Mouse (Mus musculus) lung, embryonic 14.5 days (tissue): Measurements from ENCODE around the gene Zfand3. TPM values are rescaled to one million over a fixed set of nuclear protein-coding genes. Genes with fewer than 3 reads are reported as not detected.

Experiments used
- ATAC-seq: fragments of 200-750 bp; cut with Nextera tagmentation; 2 replicates; pipeline ENCODE4 v1.8.0; 2017; ENCODE audit warnings: mild to moderate bottlenecking, moderate TSS enrichment, moderate library complexity; ENCODE audit not compliant: insufficient read depth
- DNase-seq: peaks from one replicate; pipeline ENCODE4 v3.0.0-alpha.2; 2015
- H3K27ac ChIP-seq: fragments of 300-500 bp; sonication (generic); 2 replicates; pipeline ENCODE4 v1.5.1; 2014; ENCODE audit warnings: low read depth, mild to moderate bottlenecking, moderate library complexity
- H3K27me3 ChIP-seq: fragments of 300-500 bp; sonication (generic); 2 replicates; pipeline ENCODE4 v1.6.1; 2014; ENCODE audit warnings: low read length, control low read depth; ENCODE audit not compliant: insufficient read depth
- H3K36me3 ChIP-seq: fragments of 300-500 bp; sonication (generic); 2 replicates; pipeline ENCODE4 v1.6.1; 2014; ENCODE audit warnings: control low read depth; ENCODE audit not compliant: insufficient read depth
- H3K4me1 ChIP-seq: fragments of 300-500 bp; sonication (generic); 2 replicates; pipeline ENCODE4 v1.6.1; 2014; ENCODE audit warnings: antibody characterized with exemption, control low read depth; ENCODE audit not compliant: insufficient read depth
- H3K4me2 ChIP-seq: fragments of 300-500 bp; sonication (generic); 2 replicates; pipeline ENCODE4 v1.6.1; 2014; ENCODE audit warnings: mild to moderate bottlenecking
- H3K4me3 ChIP-seq: fragments of 300-500 bp; sonication (generic); 2 replicates; pipeline ENCODE4 v1.5.1; 2014; ENCODE audit warnings: low read depth, low read length
- H3K9ac ChIP-seq: fragments of 300-500 bp; sonication (generic); 2 replicates; pipeline ENCODE4 v1.6.1; 2014
- H3K9me3 ChIP-seq: fragments of 300-500 bp; sonication (generic); 2 replicates; pipeline ENCODE4 v1.6.1; 2016; ENCODE audit warnings: low read depth, low read length, control low read depth
- CTCF ChIP-seq: IDR thresholded peaks from 2 replicates; pipeline ENCODE4 v1.5.1; 2016; ENCODE audit warnings: antibody characterized with exemption, low read depth
- WGBS: fragments of 180-500 bp; shearing (Covaris S2); extraction: QIAGEN DNeasy Blood & Tissue Kit; methylation state at CpG from one replicate; pipeline ENCODE4 v1.1.7; 2014; 5-methylcytosine and 5-hydroxymethylcytosine counted together
- polyA plus RNA-seq: library from polyadenylated mRNA; unstranded; fragments of >200 nt; fragmentation: Nextera tagmentation; extraction: Ambion mirVana; gene quantifications from 2 replicates; pipeline ENCODE4 v1.2.1, GENCODE M21; 2014

Gene Zfand3
- polyA plus RNA-seq, 1 experiment from 2014 or later = 47.5 TPM

GRCm38 (mm10) chr17:30130326-30130725 lies 125.8 kb downstream of the Zfand3 start:
- WGBS = 80% methylated on average over 4 of the region's 4 CpGs
- Histone ChIP-seq H3K4me1 (peaks cover 4% of the 10 kb centered on the region; the same call in 1 of the 2 replicates), H3K9me3 (no peaks in the 10 kb centered on the region), H3K4me3 (no peak overlapping the region), H3K9ac (no peak overlapping the region), H3K27me3 (no peaks in the 10 kb centered on the region), H3K27ac (no peak overlapping the region), H3K36me3 (peaks cover under 1% of the 10 kb centered on the region; the same call in 1 of the 2 replicates), H3K4me2 (no peak overlapping the region)
- ATAC-seq (no peak), DNase-seq (no peak)
- TF ChIP-seq CTCF = no peak

GRCm38 (mm10) chr17:30133641-30134040 lies 129.1 kb downstream of the Zfand3 start:
- Histone ChIP-seq H3K4me1 (peaks cover 7% of the 10 kb centered on the region; the same call in 1 of the 2 replicates), H3K27ac (no peak overlapping the region), H3K9ac (no peak overlapping the region), H3K36me3 (peaks cover 10% of the 10 kb centered on the region), H3K27me3 (no peaks in the 10 kb centered on the region), H3K9me3 (no peaks in the 10 kb centered on the region), H3K4me2 (no peak overlapping the region), H3K4me3 (no peak overlapping the region)
- DNase-seq (no peak), ATAC-seq (no peak)
- no peak for TF ChIP-seq CTCF
- 67% methylated on average over 12 of the region's 12 CpGs for WGBS

GRCm38 (mm10) chr17:30134955-30135735 lies 130.6 kb downstream of the Zfand3 start:
- Histone ChIP-seq H3K4me2 (no peak overlapping the region), H3K9me3 (no peaks in the 10 kb centered on the region), H3K4me1 (peaks cover 7% of the 10 kb centered on the region; the same call in 1 of the 2 replicates), H3K4me3 (no peak overlapping the region), H3K36me3 (peaks cover 10% of the 10 kb centered on the region), H3K9ac (no peak overlapping the region), H3K27ac (no peak overlapping the region), H3K27me3 (no peaks in the 10 kb centered on the region)
- no peak for ATAC-seq
- TF ChIP-seq CTCF = no peak
- no peak for DNase-seq
- 66% methylated on average over 10 of the region's 10 CpGs for WGBS

- WGBS = 83% methylated on average over 6 of the region's 6 CpGs
- H3K27ac ChIP-seq = no peak overlapping the region
- peaks cover 10% of the 10 kb centered on the region for H3K36me3 ChIP-seq
- ATAC-seq (no peak), DNase-seq (no peak)
- H3K9me3 ChIP-seq = no peaks in the 10 kb centered on the region
- 0 out of 2 replicates have a peak, but pooled peaks cover 7% of the 10 kb centered on the region for H3K4me1 ChIP-seq
- no peak overlapping the region for H3K4me2 ChIP-seq
- TF ChIP-seq CTCF = no peak
- H3K27me3 ChIP-seq = no peaks in the 10 kb centered on the region
- H3K9ac ChIP-seq = no peak overlapping the region
- H3K4me3 ChIP-seq = no peak overlapping the region
Measured at GRCm38 (mm10) chr17:30135890-30136289, 131.4 kb downstream of the Zfand3 start.

- DNase-seq (peak; percentile 47), ATAC-seq (no peak)
- Histone ChIP-seq H3K4me2 (no peak overlapping the region), H3K9me3 (no peaks in the 10 kb centered on the region), H3K9ac (no peak overlapping the region), H3K27ac (0 out of 2 replicates have a peak overlapping the region, but pooled peaks have one; percentile 54), H3K4me1 (0 out of 2 replicates have a peak, but pooled peaks cover 7% of the 10 kb centered on the region), H3K36me3 (peaks cover 10% of the 10 kb centered on the region), H3K4me3 (no peak overlapping the region), H3K27me3 (no peaks in the 10 kb centered on the region)
- WGBS = 46% methylated on average over 5 of the region's 5 CpGs
- no peak for TF ChIP-seq CTCF
Measured at GRCm38 (mm10) chr17:30136684-30137083, 132.2 kb downstream of the Zfand3 start.

- Histone ChIP-seq H3K4me3 (no peak overlapping the region), H3K27ac (no peak overlapping the region), H3K9ac (no peak overlapping the region), H3K9me3 (no peaks in the 10 kb centered on the region), H3K4me1 (0 out of 2 replicates have a peak, but pooled peaks cover 7% of the 10 kb centered on the region), H3K4me2 (no peak overlapping the region), H3K27me3 (no peaks in the 10 kb centered on the region), H3K36me3 (peaks cover 10% of the 10 kb centered on the region)
- TF ChIP-seq CTCF = no peak
- no peak for ATAC-seq
- no peak for DNase-seq
- WGBS = 83% methylated on average over 4 of the region's 4 CpGs
Measured at GRCm38 (mm10) chr17:30137115-30137514, 132.6 kb downstream of the Zfand3 start.

- H3K27me3 ChIP-seq = no peaks in the 10 kb centered on the region
- TF ChIP-seq CTCF = no peak
- no peak overlapping the region for H3K4me3 ChIP-seq
- no peak overlapping the region for H3K4me2 ChIP-seq
- no peak for ATAC-seq
- no peaks in the 10 kb centered on the region for H3K9me3 ChIP-seq
- WGBS = 38% methylated on average over 6 of the region's 6 CpGs
- DNase-seq = no peak
- H3K9ac ChIP-seq = no peak overlapping the region
- no peaks in the 10 kb centered on the region for H3K36me3 ChIP-seq
- peaks cover 7% of the 10 kb centered on the region; the same call in 1 of the 2 replicates for H3K4me1 ChIP-seq
- H3K27ac ChIP-seq = no peak overlapping the region
Measured at GRCm38 (mm10) chr17:30144114-30144513, 139.6 kb downstream of the Zfand3 start.
